Mouse (Mus musculus): ENCODE data around the gene Gpn3.

Gpn3 gene

DNA sequence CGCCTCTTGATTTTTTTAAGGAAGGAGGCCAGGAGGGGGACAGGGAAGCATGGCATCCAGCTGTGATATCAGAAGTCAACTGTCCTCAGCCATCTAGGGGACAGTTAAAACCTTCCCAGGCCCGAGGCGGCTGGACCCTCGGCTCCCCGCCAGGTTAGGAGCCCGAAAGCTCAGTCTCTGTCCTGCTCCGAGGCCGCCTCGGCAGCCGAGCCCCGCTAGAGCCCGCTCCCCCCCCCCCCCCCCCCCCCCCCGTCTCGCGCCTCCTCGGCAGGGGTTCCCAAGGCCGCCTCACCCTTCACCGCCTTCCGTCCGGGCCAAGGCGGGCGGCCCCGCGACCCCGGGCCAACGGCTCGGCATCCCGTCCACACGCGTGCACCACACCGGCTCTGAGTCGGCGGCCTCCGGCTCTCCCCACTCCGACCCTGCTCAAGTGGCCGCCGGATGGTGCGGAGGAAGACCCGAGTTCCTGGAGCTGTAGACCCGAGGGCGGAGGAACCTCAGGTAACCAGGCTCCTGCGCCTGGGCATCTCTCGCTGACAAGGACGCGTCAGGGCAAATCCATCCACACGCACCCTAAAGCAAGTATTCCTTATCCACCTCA lies at the start of gene Gpn3:
Gene Gpn3, plus strand, starts transcription at position 286 of the 601 bp plus-strand sequence.
- DNase-seq (ENCODE audit: extremely low spot score, low read depth, low spot score), result no peak

DNA sequence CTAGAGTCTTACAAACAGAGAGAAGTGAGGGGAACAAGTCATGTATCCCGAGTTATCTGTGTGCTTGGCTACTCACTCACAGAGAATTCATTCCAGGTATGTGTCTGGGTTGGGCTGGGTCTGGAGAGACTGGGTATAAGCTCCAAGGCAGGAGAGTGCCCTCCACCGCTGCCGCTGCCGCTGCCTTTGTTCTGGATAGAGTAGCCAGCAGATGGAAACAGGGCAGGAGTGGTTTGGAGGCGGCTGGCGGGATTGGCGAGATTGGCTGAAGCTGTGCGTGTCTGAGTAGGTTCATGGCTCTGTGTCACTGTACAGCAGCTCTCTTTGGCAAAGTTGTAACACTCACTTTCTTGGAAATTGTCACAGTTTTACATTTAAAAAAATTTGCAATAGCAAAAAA lies 48.2 kb upstream of the Gpn3 start:
- no peak for DNase-seq (ENCODE audit: extremely low spot score, low read depth, low spot score)

DNA sequence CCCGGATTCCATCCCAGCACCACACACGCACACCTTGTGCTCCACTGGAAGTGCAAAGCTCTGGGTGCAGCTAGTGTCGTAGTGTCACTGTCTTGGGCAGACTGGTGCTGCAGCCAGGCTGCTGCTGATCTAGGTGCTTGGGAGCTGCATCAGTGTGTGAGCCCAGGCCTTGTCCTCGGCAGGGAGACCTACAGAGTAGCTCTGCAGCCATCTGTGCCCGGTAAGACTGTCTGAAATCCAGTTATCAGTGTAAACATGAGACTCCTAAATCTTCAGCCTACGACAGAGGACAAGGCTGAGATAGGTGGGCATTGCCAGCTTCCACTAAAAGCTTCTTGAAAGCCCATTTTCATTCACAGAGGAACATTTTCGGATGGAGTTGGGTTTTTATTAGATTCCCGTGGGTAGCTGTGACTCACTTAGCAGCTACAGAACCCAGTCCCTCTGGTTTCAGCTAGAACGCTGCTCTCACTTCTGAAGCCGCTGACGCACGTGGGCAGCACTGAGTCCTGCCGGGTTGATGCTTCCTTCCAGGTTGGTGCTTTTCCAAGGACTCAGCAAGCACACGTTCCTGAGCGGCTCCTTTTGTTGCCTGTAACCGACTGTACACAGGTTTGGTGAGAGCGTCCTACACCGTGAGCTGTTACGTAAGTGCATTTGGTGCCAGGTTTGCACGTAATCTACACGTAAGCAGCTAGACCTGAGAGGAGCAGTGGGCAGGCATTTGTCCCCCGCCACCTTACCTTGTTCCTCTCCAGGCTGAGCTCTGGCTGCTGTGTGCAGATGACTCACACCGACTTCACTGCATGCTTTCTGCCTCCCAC lies 46.9 kb upstream of the Gpn3 start:
- DNase-seq (ENCODE audit: extremely low spot score, low read depth, low spot score), result no peak

DNA sequence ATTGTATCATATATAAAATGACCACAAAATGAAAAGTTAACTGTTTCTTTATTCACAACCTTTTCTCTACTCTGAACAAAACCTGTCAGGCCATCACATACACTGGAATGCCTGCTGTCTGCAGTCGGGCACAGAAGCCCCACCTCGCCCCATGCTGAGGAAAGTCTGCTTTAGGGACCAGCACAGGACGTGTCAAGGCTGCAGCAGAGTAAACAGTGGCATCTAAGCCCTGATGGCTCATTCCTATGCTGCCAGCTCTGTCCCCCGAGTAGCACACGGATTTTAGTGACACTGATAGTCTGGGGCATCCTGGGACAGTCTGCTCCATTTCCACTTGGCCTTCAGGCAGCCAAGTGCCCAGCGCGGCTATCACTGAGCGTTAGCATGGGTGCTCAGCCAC lies 46.2 kb upstream of the Gpn3 start:
- no peak for DNase-seq (ENCODE audit: extremely low spot score, low read depth, low spot score)

DNA sequence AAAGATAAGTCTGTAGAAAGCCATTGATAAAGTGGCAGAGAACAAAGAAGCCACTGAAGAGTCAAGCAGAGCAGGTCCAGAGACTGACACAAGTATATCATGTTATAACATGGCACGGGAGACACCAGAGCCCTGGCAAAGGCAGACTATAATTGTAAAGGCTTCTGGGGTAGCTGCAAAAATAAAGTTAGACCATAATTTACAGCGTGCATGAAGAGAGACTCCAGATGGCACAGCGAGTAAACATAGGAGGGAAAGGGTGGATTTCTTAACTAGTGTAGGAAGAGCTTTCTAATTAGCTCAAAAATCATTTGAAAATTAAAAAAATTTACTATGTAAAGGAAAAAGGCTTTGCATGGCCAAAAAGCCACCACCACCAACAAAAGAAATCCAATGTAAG lies 44.4 kb upstream of the Gpn3 start:
- DNase-seq (ENCODE audit: extremely low spot score, low read depth, low spot score), result no peak

DNA sequence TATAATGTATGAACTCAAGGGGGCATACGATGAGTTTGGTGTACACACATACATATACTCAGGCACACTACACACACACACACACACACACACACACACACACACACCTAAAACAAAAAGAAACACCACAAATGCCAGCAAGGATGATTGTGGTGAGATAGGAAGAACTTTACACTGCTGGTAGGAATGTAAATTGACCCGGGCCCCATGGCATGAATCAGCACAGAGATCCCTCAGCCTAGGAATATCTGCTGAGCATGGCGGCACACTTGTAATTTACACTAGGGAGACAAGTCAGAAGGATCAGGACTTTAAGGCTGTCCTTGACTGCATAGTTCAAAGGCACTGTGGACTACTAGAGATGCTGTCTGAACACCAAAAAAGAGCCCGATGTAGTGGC lies 41.4 kb upstream of the Gpn3 start:
- no peak for DNase-seq (ENCODE audit: extremely low spot score, low read depth, low spot score)

DNA sequence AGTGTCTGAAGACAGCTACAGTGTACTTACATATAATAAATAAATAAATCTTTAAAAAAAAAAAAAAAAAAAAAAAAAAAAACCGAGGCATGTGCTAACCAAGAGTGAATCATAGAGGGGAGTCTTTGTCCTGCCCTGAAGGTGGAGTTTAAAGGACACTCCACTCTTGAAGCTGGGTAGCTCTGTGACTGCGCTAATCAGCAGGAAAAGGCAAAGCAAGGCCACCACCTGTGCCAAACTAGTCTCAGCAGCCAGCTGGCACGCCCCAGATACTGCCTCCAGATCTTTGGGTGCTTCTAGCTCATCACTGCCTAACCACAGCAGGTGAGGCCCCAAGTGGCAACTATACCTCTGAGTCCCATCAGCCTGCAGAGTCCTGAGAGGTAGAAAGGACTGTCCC lies 37.0 kb upstream of the Gpn3 start:
- no peak for DNase-seq (ENCODE audit: extremely low spot score, low read depth, low spot score)

DNA sequence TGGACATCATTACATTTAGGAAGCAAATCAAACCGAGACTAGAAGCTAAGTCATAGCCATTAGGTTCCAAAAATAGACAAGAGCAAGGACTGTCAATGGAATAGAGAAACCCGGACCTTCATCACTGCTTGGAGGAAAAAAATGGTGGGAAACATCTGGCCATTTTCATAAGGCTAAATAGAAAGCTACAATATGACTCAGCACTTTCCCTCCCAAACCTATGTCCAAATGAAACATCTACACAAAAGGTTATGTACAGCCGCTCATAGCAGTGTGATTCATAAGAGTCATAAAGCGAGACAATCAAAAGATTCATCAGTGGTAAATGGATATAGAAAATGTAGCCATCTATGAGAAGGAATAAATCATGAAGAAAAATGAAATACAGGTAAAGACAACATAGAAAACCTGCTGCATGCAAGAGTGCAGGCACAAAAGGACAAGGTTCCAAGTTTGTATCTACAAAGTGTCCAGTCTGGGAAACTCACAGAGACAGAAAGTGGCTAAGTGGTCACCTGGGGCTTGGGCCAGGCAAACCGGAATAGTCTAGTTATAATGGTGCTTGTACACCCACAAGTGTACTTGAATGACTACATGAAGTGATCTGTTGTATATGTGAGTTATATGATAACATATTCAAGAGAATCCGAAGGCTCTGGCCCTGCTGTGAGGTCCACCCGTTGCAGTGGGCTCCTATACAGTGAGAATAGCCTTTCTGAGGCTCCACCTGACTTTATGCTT lies 35.0 kb upstream of the Gpn3 start:
- no peak for DNase-seq (ENCODE audit: extremely low spot score, low read depth, low spot score)

DNA sequence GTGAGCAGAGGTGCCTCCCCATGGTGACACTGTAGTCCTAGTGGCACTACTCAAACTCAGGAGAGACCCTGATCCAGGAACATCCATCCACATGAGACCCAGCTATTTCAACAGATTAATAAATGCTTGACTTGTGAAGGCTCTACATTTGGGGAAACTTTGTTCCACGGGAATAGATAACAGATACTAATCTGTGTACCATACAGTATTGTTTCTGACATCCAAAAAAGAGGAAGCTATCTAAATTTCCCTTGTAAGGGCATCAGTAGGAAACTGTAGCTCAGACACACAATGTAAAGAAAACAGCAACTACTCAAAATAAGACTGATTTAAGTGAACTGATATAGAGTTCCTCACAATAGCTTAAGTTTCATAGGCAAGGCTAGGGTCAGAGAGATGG lies 28.8 kb upstream of the Gpn3 start:
- no peak for DNase-seq (ENCODE audit: extremely low spot score, low read depth, low spot score)

DNA sequence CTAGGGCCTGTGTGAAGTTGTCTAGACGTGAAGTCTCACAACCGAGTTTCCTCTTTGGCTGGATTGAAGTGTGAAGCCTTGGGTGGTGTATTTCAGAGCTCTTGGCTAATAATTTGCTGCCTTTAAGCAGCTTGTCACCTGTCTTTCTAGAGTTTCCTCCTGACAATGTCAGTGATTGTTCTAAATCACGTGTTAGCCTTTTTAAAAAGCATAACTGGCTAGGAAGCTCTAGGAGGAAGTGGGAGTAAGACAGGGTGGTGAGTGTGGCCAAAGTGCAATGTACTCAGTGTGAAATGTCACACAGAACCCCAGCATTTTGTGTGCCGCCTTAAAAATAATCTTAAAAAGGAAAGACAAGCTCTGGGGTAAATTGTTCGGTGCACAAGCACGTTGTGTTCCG lies 27.9 kb upstream of the Gpn3 start:
- no peak for DNase-seq (ENCODE audit: extremely low spot score, low read depth, low spot score)

DNA sequence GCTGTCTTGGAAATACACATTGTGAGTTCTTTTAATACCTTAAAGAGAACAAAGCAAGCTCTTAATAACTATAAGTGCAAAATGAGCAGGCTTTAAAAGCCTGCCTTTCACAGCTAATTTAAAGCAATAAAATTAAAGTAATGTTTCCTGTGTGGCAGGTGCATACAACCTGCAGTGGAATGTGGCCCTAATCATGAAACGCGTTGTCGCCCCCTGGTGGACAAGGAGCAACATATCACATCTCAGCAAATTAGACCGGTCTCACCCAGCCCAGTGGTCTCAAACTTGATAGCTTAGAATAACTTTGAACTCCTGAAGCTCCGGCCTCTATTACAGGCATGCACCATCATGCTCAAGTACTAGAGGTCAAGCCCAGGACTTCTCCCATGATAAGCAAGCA lies 27.4 kb upstream of the Gpn3 start:
- DNase-seq (ENCODE audit: extremely low spot score, low read depth, low spot score), result peak; percentile 50

DNA sequence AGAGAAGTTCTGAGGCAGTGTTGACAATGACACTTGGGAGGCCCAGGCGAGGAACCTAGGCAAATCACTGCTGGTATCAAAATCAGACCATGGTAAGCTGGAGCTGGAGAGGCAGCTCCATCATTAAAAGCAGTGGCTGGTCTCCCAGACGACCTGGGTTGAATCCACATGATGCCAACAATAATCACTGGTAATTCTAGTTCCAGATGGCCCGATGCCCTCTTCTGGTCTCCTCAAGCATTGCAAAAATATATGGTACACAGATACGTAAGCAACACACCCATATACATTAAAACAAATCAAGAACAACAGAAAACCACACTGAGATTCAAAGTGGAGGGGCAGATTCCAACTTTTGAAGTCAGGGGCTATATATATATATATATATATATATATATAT lies 25.9 kb upstream of the Gpn3 start:
- DNase-seq (ENCODE audit: extremely low spot score, low read depth, low spot score), result no peak

DNA sequence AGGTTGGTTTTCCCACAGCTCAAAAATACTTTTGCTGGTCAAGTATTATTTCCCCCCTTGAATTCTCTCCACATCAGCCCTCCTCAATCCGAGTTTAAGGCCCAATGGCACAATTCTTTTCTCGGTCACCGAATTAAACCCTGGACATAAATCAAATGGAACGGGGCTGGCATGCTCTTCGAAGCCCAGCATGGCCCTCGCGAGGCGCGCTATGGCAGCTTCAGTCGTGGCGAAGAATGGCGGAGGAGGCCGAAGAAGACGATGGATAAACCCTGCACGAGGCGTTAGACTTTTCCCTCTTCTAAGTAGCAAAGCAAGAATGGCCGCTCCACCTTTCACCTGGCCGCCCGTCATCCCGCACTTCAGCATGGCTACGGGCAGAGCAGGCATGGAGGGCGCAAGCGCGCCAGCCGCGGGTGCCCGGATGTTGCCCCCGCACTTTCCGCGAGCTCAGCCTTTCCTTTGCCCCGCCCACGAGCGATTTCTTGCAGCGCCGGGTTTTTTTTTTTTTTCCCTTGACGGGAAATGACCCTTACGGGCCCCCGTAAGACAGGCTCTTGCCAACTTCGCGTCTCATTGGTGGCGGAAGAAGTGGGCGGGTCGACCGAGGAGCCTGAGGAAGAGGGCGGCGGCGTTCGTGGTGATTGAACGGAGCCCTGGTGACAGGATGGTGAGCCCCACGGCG lies 17.7 kb upstream of the Gpn3 start, which contains the start of the genes Rad9b and Vps29:
Gene Rad9b, minus strand, starts transcription at position 427 of the 685 bp plus-strand sequence.
Gene Vps29, plus strand, starts transcription at position 563 of the 685 bp plus-strand sequence.
- DNase-seq (ENCODE audit: extremely low spot score, low read depth, low spot score), result peak; percentile 99

DNA sequence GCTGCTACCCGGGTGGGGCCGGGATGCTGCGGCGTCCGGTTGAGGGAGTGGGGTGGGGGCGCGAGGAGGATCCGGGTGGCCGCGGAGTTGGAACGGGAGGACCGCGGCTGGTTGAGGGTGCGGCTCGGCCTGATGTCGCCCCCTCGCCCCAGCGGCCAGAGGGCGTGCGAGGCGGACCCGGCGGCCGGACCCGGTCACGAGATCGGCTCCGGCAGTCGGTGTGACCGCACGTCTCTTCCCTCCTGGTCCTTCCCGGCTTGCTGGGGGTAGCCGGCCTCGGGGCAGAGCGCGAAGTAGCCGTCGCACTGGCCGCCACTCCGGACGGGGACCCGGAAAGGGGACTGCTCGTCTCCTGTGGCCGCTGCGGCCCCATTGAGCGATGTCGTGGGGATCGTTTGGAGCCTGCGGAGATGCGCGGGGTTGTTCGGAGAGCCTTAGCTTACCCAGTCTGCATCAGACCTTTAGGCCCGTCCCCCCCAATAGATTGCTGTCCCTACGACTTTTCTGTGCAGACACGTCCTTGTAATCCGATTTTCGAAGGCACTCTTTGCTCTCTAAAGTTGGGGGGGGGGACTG lies 17.1 kb upstream of the Gpn3 start:
- no peak for DNase-seq (ENCODE audit: extremely low spot score, low read depth, low spot score)

DNA sequence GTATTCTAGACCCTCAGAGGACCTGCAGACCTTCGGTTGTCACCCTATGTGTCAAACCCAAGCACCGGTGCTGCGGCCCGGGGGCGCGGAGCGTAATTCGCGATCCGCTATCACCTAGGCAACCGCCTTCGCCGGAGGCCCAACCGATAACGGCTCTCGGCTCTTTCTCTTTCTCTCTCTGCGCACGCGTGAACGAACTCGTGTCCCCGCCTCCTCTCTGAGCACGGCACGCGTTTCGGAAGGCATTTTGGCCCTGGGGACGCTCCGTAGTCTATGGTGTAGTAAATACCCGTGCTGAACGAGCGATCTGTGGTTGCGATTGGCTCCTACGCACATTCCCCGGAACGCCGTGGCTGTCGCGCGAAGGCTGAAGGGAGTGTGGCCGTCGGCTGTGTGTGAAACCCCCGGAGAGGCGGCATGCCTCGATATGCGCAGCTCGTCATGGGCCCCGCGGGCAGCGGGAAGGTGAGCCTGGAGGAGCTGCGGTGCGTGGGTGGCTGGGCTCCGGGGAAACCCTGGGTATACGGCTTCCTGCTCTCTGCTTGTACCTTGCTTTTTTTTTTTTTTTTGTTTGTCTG lies 605 bp downstream of the Gpn3 start, which contains the start of gene Fam216a:
Gene Fam216a, minus strand, starts transcription at position 173 of the 578 bp plus-strand sequence.
- DNase-seq (ENCODE audit: extremely low spot score, low read depth, low spot score), result peak; percentile 96

DNA sequence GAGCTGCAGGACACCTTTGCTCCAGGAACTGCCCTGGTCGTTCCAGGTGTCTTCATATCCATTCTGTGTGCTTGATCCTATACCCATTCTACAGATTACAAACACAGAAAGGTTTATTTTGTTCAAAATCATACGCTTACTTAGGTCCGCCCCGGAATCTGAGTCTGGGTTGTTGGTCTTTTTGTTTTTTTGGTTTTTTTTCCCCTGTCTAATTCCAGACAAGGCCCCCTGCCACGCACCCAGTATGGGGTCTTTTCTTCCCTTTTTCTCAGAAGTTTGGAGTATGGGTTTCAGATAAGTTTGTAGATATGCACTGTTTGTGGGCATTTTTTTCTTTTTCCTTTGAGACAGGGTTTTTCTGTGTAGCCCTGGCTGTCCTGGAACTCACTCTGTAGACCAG lies 1.2 kb downstream of the Gpn3 start:
- no peak for DNase-seq (ENCODE audit: extremely low spot score, low read depth, low spot score)

DNA sequence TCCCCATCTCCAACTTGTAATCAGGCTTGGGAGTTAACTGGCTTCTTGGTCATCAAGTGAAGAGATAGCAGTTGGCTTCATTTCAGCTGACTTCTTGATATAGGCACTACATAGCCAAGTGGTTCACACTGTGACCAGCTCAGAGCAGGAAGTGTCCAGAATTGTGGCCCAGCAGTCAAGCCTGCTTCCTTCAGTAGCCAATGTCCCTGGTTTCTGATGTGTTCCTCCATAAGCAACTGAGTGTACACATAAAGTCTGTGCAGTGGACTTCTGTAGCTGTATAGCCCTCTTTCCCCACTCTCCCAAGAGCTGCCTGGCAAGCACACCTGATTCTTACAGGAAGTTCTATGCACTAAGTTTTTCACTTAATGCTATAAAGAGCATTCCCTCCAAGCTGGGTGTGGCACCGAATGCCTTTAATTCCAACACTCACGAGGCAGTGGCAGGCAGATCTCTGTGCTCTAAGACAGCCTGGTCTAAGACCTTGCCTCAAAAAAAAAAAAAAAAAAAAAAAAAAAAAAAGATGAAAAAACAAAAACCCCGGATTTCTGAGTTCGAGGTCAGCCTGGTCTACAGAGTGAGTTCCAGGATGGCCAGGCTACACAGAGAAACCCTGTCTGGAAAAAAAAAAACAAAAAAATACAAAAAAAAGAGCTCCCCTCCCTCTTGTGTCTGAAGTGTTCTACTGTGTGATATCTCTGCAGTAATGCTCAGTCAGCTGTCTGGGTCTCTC lies 5.6 kb downstream of the Gpn3 start:
- DNase-seq (ENCODE audit: extremely low spot score, low read depth, low spot score), result no peak

DNA sequence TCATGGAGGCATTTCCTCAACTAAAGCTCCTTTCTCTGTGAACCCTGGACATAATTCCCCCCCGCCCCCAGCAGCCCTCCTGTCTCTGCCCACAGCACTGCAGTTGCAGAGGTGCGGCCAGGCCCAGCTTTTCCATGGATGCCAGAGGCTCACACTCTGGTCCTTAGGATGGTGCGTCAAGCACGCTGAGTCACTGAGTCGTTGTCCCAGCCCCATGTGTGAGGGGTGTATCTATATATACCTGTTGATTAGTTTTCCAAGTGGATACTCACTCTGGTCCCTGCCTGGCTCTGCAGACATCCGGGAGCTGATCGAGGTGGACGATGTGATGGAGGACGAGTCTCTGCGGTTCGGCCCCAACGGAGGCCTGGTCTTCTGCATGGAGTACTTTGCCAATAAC lies 6.5 kb downstream of the Gpn3 start:
- no peak for DNase-seq (ENCODE audit: extremely low spot score, low read depth, low spot score)

DNA sequence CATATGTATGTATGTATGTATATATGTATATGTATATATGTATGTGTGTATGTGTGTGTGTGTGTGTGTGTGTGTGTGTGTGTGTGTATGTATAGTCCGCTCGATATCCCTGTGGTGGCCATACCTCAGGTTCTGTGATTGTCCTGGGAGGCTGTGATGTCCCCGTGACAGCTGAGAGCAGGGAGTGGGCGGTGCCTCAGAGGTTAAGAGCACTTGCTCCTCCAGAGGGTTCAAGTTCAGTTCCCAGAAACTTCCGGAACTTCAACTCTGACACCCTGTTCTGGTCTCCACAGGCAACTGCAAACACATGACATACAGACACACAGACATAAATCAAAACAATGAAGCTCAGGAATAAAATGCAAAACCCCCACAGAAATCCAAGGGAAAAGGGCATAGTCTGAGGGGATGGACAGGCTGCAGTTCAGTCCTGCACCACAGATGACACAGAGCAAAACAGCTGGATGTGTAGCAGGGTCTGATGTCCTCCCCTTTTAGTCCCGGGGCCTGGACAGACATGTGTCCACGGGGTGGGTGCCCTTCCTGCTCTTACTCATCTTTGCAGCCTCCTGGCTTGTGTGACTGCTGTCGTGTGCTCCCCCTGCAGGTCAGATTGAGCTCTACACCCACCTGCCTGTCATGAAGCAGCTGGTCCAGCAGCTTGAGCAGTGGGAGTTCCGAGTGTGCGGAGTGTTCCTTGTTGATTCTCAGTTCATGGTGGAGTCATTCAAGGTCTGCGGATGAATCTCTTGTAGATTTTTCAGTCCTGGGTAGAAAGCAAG lies 7.9 kb downstream of the Gpn3 start:
- DNase-seq (ENCODE audit: extremely low spot score, low read depth, low spot score), result no peak
